Mouse (Mus musculus) brain, embryonic 14.5 days (tissue): Measurements from ENCODE around the gene Qk.

Source experiments
- CTCF ChIP-seq: fragments of 200-500 bp; IDR thresholded peaks from 2 replicates; pipeline ENCODE4 v1.5.1; 2012; ENCODE audit warnings: inconsistent platforms, mild to moderate bottlenecking, moderate library complexity, borderline replicate concordance; ENCODE audit not compliant: insufficient read depth, insufficient read length; ENCODE audit errors: extremely low read depth
- POLR2A ChIP-seq: fragments of 200-500 bp; IDR thresholded peaks from 2 replicates; pipeline ENCODE4 v1.6.1; 2012; ENCODE audit warnings: mild to moderate bottlenecking, inconsistent platforms, borderline replicate concordance; ENCODE audit not compliant: poor library complexity, insufficient read depth, insufficient read length, severe bottlenecking; ENCODE audit errors: extremely low read depth

DNA sequence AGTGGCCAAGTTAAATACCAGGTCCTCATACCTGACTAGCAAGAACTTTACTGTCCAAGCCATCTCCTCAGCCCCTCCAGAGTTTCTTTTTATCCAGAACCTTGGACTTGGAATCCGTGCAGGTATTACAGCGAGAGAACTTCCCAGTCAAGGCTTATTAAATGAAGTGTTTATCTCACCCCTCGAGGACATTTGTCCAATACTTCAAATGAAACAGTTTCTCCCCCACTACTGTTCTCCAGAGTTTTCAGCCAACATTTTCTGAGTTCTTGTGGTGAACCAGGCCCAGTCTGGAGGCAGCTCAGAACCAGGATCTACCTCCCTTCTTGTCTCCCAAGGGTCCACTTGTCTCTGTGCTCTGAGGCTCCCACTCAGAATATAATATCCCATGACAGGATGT, 43.5 kb upstream of the Qk start:
- TF ChIP-seq CTCF (no peak), POLR2A (no peak)
